Mouse (Mus musculus) kidney, embryonic 16.5 days (tissue): ENCODE data around the gene C2cd5. TPM values are rescaled to one million over a fixed set of nuclear protein-coding genes. Genes with fewer than 3 reads are reported as not detected.

Experiments used
- ATAC-seq: fragments of 200-750 bp; cut with Nextera tagmentation; 2 replicates; pipeline ENCODE4 v1.8.0; 2017; ENCODE audit warnings: moderate TSS enrichment; ENCODE audit not compliant: low FRiP score, low TSS enrichment
- H3K27ac ChIP-seq: fragments of 300-500 bp; sonication (generic); 2 replicates; pipeline ENCODE4 v1.5.1; 2014; ENCODE audit warnings: low read length
- H3K27me3 ChIP-seq: fragments of 300-500 bp; sonication (generic); 2 replicates; pipeline ENCODE4 v1.6.1; 2014; ENCODE audit warnings: low read length, control low read depth, mixed read lengths; ENCODE audit not compliant: insufficient read depth
- H3K36me3 ChIP-seq: fragments of 300-500 bp; sonication (generic); 2 replicates; pipeline ENCODE4 v1.6.1; 2014; ENCODE audit warnings: low read length, control low read depth, mixed read lengths; ENCODE audit not compliant: insufficient read depth
- H3K4me1 ChIP-seq: fragments of 300-500 bp; sonication (generic); 2 replicates; pipeline ENCODE4 v1.6.1; 2014; ENCODE audit warnings: low read length, control low read depth, mixed read lengths; ENCODE audit not compliant: insufficient read depth
- H3K4me2 ChIP-seq: fragments of 300-500 bp; sonication (generic); replicated peaks from 2 replicates; pipeline ENCODE4 v1.6.1; 2014; ENCODE audit warnings: low read depth, low read length
- H3K4me3 ChIP-seq: fragments of 300-500 bp; sonication (generic); 2 replicates; pipeline ENCODE4 v1.5.1; 2014; ENCODE audit warnings: mild to moderate bottlenecking, low read length
- H3K9ac ChIP-seq: fragments of 300-500 bp; sonication (generic); replicated peaks from 2 replicates; pipeline ENCODE4 v1.6.1; 2014; ENCODE audit warnings: low read length
- H3K9me3 ChIP-seq: fragments of 300-500 bp; sonication (generic); 2 replicates; pipeline ENCODE4 v1.6.1; 2016; ENCODE audit warnings: low read length, control low read depth
- WGBS: fragments of 180-500 bp; shearing (Covaris S2); extraction: QIAGEN DNeasy Blood & Tissue Kit; methylation state at CpG from one replicate; pipeline ENCODE4 v1.1.7; 2014; 5-methylcytosine and 5-hydroxymethylcytosine counted together
- polyA plus RNA-seq: library from polyadenylated mRNA; unstranded; fragments of >200 nt; fragmentation: Nextera tagmentation; extraction: Ambion mirVana; gene quantifications from 2 replicates; pipeline ENCODE4 v1.2.1, GENCODE M21; 2015

C2cd5 gene
- polyA plus RNA-seq, 1 experiment from 2014 or later: 35.3 TPM

DNA sequence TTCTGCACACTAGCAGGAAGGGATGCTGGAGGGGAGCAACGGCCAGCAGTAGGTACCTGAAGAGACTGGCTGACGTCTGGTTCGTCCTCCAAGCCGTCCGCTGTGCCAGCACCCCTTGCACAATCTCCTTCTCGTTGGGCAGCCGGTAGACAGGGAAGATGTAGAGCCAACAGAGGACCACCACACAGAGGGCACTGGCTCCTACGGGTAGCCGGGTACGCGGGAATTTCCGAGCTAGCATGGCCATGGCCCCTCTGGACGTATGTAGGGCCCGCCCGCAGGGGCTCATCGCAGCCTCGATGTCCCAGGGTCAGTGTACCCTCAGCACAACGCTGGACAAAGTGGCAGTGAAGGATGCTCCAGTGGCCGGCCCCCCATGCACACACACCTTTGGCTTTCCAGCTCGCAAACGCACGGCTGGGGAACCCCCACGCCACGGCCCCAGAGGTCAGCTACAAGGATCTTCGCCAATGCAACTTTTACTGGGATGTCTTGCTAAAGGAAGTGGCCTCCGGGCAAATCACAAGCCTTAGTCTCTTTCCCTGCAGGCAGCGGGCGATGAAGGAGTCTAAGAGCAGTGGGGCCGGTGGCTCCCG, 136.4 kb downstream of the C2cd5 start:
- no peak overlapping the region for H3K27ac ChIP-seq
- H3K36me3 ChIP-seq: no peaks in the 10 kb centered on the region
- H3K27me3 ChIP-seq: peaks cover 16% of the 10 kb centered on the region
- H3K4me3 ChIP-seq: peak overlapping the region; percentile 65
- peak; percentile 21; the same call in 1 of the 2 replicates for ATAC-seq
- peak overlapping the region; percentile 67 for H3K9ac ChIP-seq
- no peaks in the 10 kb centered on the region for H3K9me3 ChIP-seq
- H3K4me1 ChIP-seq: peaks cover 3% of the 10 kb centered on the region; the same call in 1 of the 2 replicates
- H3K4me2 ChIP-seq: peak overlapping the region; percentile 99
- 20% methylated on average over 30 of the region's 30 CpGs for WGBS

DNA sequence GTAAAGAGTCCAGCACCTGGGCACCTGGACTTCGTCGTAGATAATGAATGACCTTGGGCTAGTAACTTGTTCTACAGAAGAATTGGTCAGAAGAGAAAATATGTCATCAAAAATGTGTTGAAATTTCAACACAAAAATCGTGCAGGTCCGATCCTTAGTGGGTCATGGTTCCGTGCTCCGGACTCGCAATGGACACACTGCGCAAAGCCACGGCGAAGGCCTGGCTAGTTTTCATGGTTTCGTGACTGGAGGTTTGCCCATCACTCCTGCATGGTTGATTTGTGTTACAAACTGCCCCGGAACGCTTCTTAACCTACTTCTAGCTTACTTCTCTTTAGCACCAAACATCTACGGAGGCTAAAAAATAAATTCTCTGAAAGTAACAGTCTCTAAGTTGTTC, 137.1 kb downstream of the C2cd5 start:
- H3K9me3 ChIP-seq: no peaks in the 10 kb centered on the region
- H3K4me1 ChIP-seq: peaks cover 6% of the 10 kb centered on the region; the same call in 1 of the 2 replicates
- no peak overlapping the region for H3K9ac ChIP-seq
- H3K4me2 ChIP-seq: peak overlapping the region; percentile 99
- no peak overlapping the region for H3K27ac ChIP-seq
- 83% methylated on average over 14 of the region's 14 CpGs for WGBS
- H3K4me3 ChIP-seq: peak overlapping the region; percentile 65
- H3K27me3 ChIP-seq: peaks cover 16% of the 10 kb centered on the region
- H3K36me3 ChIP-seq: no peaks in the 10 kb centered on the region
- ATAC-seq: no peak

DNA sequence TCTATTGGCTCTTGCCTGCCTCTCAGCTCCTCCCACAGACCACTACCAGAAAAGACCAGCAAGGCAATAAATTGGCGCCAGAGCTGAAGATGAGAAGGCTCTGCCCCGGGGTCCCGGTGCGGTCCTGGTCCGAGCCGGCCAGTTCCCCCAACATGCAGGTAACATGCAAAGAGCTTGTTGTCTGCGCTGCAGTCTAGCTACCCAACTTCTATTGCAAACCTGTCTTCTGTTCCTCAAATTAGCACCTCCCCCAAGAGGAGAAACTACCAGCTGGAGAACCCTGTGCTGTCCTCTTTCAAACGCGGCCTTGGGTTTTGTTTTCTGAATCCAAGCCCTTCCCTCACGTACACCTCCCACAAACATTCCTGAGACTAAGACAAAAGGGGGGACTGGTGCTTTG, 137.5 kb downstream of the C2cd5 start:
- Histone ChIP-seq H3K4me2 (peak overlapping the region; percentile 99), H3K9me3 (no peaks in the 10 kb centered on the region), H3K9ac (no peak overlapping the region; the same call in 1 of the 2 replicates), H3K36me3 (no peaks in the 10 kb centered on the region), H3K4me3 (peak overlapping the region; percentile 65), H3K27ac (no peak overlapping the region), H3K27me3 (peaks cover 16% of the 10 kb centered on the region), H3K4me1 (peaks cover 6% of the 10 kb centered on the region; the same call in 1 of the 2 replicates)
- WGBS: 56% methylated on average over 10 of the region's 10 CpGs
- ATAC-seq: no peak

DNA sequence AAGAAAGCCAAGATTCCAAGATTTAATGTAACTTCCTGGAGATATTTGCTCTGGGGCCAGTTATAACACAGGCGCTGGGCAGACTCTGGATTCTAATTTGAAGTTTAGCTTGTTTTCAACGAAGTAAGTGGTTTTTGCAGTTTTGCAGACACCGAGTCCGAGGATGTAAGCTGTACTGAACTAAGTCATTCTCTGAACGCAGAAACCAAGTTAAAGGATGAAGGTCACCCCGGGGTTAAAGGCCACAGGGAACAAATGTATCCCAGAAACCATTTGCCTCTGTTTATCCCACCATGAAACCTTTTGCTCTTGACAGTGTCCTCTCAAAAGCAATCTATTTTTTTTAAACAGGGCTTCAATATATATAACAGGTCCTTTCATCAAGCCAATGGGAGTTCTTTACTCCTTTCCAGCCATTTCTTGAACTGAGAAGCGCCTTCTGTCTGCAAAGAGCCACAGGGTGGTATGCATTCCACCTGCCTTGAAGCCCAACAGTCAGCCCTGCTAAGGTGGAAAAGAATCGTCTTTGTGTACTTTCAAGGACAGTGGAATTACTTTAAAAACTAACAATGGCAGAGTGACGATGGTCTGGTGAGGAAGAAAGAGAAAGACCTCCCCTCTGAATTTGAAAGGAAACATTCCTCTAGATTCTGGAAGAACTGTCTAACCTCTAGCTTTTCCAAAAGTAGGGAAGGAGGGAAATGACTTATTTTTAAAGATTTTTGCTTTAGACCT, 138.1 kb downstream of the C2cd5 start:
- Histone ChIP-seq H3K4me2 (peak overlapping the region; percentile 99; the same call in 1 of the 2 replicates), H3K9ac (no peak overlapping the region), H3K27ac (no peak overlapping the region), H3K36me3 (no peaks in the 10 kb centered on the region), H3K4me3 (peak overlapping the region; percentile 65), H3K4me1 (peaks cover 6% of the 10 kb centered on the region; the same call in 1 of the 2 replicates), H3K27me3 (peaks cover 16% of the 10 kb centered on the region), H3K9me3 (no peaks in the 10 kb centered on the region)
- 76% methylated on average over 9 of the region's 9 CpGs for WGBS
- no peak for ATAC-seq

Other genes with a start within 250 kb of the C2cd5 start
- gene St8sia1, start 135.7 kb downstream of the C2cd5 start, polyA plus RNA-seq: 4.2 and 4.5 TPM in 2 replicates
- gene Etnk1, start 67.1 kb upstream of the C2cd5 start, polyA plus RNA-seq: 32.2 and 34.0 TPM in 2 replicates